Mouse (Mus musculus): ENCODE data around the gene Nos3.

Gene Nos3

DNA sequence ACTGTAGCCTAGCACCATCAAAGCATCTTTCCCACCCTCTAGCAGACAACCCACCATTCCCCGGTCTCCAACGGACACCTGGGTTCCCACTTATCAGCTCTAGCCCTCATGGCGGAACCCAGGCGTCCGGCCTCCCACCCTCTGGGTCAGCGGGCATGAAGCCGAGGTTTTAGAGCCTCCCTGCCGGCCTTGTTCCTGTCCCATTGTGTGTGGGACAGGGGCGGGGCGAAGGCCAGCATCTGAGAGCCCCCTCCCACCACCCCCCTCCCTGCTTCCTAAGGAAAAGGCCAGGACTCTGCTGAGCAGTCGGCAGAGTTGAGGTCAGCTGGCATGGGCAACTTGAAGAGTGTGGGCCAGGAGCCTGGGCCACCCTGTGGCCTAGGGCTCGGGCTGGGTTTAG lies at the start of gene Nos3:
Gene Nos3, plus strand, starts transcription at position 303 of the 400 bp plus-strand sequence.
- no peak for DNase-seq (ENCODE audit: extremely low spot score, low read depth, low spot score)

DNA sequence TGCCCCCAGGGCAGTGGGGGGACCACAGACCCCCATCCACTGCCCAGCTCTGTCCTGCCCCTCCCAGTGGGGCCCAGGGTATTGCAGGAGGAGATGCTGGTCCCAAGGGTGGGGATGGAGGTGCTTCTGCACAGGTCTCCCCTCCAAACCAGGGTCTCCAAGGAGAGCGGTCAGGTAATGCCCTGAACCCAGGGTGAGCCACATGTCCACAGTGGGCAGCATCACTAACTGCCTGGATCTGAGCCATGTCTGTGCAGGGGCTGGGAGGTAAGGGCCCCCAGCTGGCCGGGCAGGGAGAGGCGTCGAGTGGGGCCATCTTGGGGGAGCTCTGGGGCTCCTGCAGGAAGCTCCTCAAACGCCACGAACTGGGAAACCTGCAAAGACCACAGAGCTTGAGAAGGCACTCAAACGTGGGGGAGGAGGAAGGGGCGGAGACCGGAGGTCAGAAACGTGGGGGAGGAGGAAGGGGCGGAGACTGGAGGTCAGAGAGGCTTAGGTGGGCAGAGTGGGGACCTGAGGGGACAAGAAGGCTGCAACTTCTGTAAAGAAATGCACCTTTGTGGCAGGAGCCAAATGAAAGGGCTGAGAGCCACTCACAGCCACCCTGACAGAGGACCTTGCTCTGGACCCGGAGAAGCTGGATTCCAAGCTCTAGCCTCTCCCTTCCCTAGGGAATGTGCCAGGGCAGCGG lies 44.7 kb upstream of the Nos3 start:
- no peak for DNase-seq (ENCODE audit: extremely low spot score, low read depth, low spot score)

DNA sequence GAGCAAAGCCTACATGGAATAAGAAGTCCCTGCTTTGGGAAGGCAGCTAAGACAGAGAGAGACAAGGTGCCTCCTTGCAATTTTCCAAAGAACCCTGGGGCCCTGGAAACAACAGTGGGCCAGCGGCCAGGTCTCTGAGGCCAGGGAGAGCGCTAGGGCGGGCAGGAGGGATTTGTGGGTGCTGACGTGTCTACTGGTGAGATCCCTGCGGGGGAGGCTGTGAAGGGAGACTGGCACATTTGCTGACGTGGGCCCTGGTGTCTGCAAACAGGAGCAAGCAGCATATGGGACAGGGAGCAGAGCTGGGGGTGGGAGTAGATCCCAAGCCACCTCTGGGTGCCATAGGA lies 44.2 kb upstream of the Nos3 start:
- no peak for DNase-seq (ENCODE audit: extremely low spot score, low read depth, low spot score)

DNA sequence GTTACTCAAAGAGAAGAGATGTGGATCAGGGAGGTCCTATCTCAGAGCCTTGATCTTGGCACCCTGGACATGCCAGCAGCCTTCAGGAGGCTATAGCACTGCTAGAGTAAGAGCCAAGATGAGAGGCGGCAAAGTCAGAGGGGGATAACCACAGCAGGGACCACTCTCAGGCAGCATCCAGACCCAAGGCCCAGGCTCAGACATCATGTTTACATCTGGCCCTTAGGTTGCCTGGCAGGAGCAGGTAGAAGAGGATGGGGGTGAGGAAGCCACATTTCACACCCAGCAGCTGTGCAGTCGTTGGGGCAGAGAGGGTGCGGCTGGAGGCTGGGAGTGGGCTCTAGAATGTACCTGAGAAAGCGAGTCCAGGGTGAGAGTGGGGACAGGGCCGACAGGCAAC lies 43.7 kb upstream of the Nos3 start:
- no peak for DNase-seq (ENCODE audit: extremely low spot score, low read depth, low spot score)

DNA sequence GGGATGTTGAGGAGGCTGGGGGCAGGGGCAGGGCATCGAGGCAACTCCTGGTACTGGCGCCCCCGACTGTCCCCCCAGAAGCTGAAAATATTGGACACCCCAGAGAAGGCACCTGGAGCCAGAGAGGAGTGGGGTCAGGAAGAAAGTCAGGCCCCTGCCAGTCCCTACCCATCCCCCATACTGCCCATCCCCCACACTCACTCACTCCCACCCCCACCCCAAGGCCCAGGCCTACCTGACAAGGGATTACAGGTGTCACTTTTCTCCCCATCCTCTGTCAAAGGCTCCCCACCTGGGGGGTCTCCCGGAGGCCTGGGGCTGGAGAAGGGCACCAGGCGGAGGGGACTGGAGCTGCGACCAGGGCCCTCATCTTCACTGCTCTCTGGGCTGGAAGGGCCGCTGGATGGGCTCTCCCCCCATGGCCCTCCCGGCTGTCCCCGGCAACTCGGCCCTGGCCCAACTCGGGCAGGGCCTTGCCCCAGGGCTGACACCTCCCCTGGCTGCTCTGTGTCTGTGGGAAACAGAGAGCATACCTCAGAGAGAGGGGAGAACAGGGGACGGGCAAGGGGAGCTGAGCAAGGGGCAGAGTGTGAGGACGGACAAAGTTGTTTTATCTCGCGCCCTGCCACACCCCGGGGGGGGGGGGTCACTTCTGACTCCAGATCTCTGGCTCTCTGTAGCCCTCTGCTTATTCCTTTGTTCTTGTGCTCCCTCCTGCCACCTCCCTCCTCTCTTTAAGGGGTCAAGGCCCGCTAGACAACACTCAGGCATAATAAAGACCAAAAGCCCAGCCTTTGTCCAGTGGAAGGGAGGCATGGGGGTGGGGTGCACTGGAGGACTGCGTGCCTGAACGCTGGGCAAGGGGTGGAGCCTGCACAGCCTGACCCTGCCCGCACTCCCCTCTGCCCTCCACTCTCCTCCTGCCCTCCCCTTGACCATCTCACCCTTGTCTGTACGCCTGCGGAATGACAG lies 42.6 kb upstream of the Nos3 start:
- DNase-seq (ENCODE audit: extremely low spot score, low read depth, low spot score): no peak

DNA sequence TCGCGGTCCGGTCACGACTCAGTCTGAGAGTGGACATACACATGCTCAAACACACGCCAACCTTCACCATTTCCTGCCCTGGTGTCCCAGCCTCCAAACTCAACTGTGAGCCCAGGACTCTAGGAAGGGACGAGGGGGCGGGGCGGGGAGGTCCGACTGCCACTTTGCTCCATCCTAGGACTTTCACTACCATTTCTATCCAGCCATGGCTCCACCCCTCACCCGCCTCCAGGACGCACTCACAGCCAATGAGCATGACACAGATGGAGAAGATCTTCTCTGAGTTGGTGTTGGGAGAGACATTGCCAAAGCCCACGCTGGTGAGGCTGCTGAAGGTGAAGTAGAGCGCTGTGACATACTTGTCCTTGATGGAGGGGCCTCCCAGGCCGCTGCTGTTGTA lies 39.4 kb upstream of the Nos3 start:
- DNase-seq (ENCODE audit: extremely low spot score, low read depth, low spot score): no peak

DNA sequence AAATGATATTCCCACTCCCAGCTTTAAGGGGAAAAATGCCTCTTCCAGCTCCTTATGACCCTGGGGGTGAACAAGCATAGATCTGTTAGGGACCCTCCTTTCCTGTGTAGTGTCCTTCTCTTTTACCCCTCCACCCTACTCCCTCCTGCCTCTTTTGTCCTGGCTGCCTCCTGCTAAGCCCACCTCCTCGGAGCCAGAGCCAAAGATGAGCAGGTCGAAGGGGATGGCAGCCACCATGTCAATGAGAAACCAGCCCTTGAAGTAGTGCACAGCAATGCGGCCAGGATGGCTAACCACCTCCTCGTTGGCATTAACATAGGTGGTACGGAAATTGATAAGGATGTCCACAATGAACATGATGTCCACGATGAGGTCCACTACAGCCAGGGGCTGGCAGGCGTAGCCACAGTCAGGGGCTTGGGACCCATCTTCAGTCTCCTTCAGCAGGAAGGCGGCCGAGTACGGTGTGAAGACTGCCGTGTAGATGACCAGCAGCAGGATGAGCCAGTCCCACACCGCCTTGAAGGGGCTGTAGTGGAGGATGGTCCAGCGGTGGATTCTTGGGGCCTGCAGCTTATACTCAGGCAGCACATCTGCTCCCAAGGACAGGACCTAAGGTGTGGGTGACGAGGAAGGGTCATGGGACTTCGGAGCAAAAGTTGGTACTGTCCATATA lies 38.3 kb upstream of the Nos3 start:
- no peak for DNase-seq (ENCODE audit: extremely low spot score, low read depth, low spot score)

DNA sequence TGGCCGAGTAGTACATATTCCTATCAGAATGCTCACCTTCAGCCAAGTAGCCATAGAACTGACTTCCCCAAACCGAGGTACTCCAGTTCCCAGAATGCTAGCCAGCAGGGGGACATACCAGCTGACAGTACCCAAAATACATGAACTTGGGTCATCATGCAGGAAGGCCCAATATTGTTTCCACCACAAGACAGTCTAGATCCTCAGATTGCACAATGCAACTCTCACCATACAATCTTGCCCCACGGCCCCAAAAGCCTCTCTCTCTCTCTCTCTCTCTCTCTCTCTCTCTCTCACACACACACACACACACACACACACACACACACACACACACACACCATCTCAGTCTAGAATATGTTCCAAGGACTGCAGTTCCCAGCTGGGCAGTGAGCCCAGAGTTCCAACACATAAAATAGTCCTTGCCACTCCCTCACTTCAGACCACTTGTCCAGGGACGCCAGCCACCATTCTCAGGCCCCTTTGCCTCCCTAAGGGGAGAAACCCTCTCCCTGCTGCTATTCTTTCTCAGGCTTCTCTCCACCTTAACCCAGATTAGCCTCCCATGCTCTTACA lies 37.7 kb upstream of the Nos3 start:
- no peak for DNase-seq (ENCODE audit: extremely low spot score, low read depth, low spot score)

DNA sequence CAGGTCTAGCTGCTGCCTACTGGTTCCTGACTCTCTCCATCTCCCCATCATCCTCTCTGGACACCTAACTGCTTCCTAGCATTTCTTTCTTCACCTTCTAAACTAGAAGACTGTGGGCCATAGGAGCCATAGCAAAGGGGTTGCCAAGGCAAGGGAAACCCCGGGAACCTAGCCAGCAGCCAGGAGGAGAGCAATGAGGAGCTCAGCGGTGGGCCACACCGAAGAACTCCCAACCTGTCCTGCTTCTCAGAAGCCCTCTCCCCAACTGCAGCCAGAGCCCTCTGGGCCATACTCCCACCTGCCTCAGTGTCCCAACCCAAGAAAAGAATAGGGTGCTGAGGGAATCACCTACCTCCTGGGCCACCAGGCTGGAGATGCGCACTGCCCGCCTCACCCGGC lies 35.8 kb upstream of the Nos3 start:
- no peak for DNase-seq (ENCODE audit: extremely low spot score, low read depth, low spot score)

DNA sequence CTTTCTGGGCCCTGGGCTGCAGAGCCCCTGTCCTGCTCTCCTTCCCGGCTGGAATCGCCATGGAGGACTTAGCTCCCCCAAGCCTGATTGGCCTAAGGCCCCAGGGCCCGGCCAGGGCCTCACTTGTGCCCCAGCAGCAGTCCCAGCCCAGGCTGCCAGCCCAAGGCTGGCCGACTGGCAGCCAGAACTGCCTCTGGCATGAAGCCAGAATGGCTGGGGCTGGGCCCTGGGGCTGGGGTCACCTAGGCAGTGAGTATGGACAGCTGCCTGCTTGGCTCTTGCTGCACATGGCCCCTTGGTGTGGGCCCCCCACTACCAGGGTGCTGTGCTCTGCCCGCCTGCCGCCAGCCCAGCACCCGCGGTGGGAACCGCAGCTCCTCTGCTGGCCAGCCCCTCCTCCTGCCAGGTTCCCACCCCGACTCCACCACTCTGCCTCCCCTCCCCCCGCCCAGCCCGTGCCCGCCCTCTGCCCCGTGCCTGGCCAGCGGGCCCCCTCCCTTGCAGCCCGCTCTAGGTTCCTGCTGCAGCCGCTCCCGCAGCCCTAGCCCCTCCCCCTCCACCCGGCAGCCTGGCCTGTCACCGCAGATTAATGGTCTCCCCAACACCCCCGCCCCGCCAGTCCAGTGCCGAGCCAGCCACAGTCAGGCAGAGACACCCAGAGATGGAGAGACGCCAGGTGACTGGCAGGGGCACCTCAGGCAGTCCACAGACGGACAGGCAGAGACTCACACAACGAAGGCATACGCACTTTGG lies 35.2 kb upstream of the Nos3 start:
- DNase-seq (ENCODE audit: extremely low spot score, low read depth, low spot score): no peak

DNA sequence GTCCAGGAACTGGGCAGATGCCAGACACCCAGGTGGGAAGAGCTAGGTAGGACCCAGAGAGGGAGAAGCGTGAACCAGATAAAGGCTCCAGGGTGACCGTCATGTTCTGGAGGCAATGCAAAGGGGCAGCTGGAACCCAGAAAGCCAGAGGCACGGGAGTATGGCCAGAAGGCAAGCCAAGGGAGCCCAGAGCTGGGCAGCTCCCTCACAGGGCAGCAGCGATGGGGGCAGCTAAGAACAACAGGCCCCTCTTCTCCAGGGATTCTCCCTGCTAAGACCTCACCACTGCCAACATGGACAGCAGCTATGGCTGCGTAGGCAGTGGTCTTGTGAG lies 34.7 kb upstream of the Nos3 start:
- no peak for DNase-seq (ENCODE audit: extremely low spot score, low read depth, low spot score)

DNA sequence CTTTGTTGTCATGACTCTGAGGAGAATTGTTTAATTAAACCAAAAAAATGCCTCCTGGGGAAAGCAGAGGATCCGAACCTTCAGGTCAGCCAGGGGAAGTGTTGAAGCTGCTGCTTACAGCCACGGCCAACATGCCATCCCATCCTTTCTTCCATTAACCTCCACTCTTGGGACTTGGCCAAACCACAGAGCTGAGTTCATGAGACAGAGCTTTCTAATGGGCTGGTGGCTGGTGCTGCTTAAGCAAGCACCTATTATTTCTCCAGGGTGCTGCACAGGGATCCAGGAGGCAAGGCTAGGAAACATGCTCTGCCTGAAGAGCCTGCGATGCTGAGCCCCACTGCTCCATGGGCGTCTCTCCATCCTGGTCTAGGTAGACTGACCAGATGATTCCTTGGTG lies 32.2 kb upstream of the Nos3 start:
- DNase-seq (ENCODE audit: extremely low spot score, low read depth, low spot score): no peak

DNA sequence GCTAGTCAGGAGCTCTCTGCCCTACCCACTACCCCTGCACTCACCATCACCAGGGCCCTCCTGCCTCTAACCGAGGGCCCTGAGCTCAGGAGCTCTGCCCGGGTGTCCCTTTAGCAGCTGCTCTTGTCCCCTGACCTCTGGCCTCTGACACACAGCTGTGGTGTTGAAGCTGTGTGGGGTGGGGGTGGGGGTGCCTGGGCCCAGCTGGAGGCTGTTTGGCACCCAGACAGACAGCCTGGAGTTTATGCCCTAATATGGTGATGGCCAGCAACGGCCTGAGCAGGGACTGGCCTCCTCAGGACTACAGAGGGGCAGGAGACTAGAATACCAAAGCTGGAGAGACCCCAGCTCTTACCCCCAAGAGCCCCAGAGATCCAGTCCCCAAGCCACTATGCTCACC lies 29.9 kb upstream of the Nos3 start:
- no peak for DNase-seq (ENCODE audit: extremely low spot score, low read depth, low spot score)

DNA sequence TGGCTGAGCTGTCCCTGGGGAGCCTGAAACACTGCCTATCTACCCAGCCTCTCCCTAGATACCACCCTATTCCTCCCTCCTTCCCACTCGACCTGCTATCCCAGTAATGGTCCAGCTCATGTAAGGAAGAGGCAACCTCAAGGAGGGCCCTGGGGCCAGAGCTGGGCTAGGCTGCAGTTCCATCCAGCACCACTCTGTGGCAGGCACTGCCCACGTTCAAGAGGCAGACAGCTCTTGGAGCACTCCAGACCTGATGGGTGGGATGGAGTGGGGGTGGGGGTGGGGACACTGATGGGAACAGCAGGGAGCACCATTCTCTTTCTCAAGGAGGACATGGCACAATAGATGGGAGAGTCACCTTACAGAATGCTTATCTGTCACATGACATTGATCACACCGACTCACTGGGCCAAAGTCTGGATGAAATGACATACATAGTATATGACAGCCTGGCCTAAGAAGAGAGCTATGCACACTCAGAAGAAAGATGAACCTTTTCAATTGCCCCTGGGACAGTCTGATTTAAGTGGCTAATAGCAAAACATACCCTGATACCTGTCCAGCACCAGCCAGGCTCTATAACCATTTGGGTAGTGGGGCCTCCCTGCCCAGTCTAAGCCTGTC lies 28.6 kb upstream of the Nos3 start:
- DNase-seq (ENCODE audit: extremely low spot score, low read depth, low spot score): no peak

DNA sequence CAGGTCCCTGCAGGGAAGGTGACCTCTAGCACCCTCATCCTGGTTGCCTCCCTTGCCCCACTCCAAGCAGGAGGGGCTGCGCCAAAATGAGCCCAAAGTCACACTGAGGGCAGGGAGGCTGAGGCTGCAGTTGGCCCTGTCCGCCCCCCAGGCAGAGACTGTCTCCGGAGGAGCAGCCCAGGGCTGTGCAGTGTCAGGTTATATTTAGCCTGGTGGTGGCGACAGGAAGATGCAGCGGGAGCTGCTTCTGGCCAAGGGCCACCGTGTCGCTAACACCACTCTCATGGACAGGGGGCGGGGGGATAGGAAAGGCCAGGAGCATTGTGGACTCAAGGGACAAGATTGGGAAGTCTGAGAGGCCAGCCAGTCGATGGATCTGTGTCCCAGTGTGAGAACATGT lies 27.2 kb upstream of the Nos3 start:
- no peak for DNase-seq (ENCODE audit: extremely low spot score, low read depth, low spot score)

DNA sequence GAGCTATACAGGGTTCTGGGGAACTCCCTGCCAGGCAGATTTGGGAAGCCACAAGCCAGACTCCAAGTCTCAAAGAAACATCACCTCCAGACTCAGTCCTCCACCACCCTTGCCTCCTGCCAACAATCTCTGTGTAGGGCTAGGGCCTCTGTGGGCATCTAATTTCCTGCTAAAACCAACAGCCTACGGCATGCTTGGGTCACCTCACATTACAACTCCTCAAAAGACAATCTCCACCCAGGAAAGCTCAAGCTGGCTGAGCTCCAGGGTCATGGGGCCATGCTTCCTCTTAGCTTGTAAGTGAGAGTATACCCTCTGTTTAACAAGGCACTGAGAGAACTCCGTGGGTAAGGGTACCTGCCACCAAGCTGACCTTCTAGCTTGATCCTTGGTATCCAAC lies 26.8 kb upstream of the Nos3 start:
- DNase-seq (ENCODE audit: extremely low spot score, low read depth, low spot score): no peak

DNA sequence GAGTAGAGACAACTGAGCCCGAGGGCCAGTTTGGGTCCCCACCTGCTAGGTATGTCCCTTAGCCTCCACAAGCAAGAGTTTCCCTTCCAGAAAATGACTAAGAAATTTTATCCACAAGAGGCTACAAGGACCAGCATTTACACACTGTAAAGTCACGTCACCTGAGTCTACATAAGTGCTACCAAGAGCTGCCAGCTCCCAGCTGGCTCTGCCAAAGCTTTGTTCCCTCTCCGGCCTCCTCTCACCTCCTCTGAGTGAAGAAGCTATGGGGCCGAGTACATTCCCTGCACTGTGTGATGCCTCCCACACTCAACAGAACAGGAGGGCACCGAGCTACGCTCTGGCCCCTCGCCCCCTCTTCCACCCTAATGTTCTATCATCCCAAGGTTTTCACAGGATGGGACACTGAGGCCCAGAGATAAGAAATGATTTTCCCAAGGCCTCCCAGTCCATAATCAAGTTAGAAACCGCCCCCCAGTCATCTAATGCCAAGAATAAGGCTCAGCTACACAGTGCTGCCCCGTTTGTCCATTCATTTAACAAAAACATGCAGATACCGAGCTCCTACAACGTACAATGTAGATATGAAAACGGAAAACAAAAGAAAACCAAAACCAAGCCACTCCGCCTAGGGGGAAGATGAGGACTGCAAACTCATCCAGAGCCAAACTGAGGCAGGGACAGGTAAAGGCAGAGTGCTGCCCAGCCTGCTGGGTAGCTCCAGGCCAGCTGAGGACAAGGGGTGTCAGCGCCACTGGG lies 22.2 kb upstream of the Nos3 start:
- no peak for DNase-seq (ENCODE audit: extremely low spot score, low read depth, low spot score)

DNA sequence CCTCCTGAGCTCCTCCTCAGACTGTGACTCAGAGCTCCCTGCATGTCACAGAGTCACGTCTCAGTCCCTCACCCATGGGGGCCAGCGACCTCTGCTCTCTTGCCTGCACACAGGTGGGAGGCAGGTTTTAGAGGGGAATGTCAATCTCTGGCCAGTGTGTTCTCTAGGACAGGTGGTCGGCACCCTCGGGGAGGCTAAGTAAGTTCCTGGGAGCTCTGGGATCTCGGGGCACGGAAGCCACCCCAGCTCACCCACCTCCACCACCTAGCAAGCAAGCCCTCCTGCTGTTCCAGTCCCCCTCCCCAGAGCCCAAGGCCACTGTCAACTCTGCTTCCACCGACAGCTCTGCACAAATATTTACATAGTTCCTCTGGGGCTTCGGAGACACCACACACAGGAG lies 21.6 kb upstream of the Nos3 start:
- no peak for DNase-seq (ENCODE audit: extremely low spot score, low read depth, low spot score)

DNA sequence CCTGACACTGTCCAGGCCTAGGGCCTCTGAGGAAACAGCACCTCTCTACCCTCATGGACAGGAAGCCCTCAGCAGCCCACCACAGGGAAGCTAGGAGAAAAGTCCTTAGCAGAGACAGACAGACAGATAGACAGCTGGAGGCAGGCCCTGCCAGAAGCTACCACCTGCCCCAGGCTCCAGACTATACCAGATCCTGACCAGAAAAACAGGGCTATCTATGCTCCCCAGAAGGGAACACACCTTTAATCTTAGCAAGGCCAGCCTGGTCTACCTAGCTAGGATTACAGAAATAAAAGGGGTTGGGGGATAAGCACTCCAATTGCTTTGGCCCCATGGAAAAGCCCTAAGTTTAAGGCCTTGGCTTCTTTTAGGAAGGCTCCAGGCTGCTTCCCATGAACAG lies 21.2 kb upstream of the Nos3 start:
- no peak for DNase-seq (ENCODE audit: extremely low spot score, low read depth, low spot score)

DNA sequence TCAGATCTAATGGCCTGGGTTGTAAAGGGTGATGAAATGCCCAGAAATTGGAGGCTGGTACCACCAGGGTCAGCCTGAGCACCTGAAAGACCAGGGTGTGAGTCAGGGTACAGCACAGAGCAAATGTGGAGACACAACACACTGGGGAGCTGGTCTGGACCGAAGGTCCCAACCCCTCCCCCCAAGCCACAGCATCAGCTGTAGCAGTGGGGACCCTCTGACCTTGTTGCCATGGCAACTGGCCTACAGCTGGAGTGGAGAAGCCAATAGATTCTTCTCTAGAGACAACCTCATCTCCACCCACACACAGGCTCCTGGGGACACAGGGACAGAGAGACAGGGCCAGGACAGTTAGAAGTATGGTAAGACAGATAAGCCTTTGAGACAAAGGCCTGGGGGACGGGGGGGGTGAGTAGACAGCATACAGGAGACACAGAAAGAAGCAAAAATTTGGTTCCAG lies 20.6 kb upstream of the Nos3 start:
- DNase-seq (ENCODE audit: extremely low spot score, low read depth, low spot score): no peak
